Mouse (Mus musculus): ENCODE results near the gene Gm28374.

DNA sequence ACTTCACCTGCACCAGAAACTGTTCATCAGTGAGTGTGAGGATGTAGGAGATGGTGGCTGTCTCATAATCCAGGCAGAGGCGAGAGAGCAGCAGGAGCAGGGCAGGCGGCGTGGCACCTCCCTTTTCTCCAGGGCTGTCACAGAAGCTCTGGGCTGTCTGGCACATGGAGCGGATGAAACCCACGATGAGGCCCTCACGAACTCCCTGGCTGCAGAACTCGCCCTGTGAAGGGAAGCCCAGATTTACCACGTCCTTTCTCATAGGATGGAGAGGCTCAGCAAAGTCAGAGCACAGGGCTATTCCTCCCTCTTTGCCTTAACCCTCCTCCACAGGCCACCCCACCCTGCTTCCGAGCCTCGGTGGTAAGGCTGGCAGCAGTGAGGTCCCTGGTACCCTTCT is 12.2 kb downstream of the Gm28374 start:
- no peak for TF ChIP-seq POLR2A (IDR thresholded peaks at IDR 0.05; ENCODE audit: extremely low read depth, insufficient read depth, low read length)
- no peak for TF ChIP-seq CTCF (IDR thresholded peaks at IDR 0.05; ENCODE audit: low read depth, low read length)
